Mouse (Mus musculus) myocyte (in vitro differentiated cells): ENCODE data around the gene Mstn. TPM values are rescaled to one million over a fixed set of nuclear protein-coding genes. Genes with fewer than 3 reads are reported as not detected.

Source experiments
- H3K27me3 ChIP-seq: one replicate; pipeline ENCODE4 v1.6.1; 2011; ENCODE audit not compliant: control insufficient read depth, insufficient read depth, insufficient read length
- H3K36me3 ChIP-seq: one replicate; pipeline ENCODE4 v1.6.1; 2011; ENCODE audit not compliant: control insufficient read depth, insufficient read depth
- H3K4me2 ChIP-seq: one replicate; pipeline ENCODE4 v1.6.1; 2011; ENCODE audit warnings: low read depth, control low read depth
- H3K4me3 ChIP-seq: one replicate; pipeline ENCODE4 v1.5.1; 2011; ENCODE audit warnings: mild to moderate bottlenecking, control low read depth, moderate library complexity
- H3K79me2 ChIP-seq: one replicate; pipeline ENCODE4 v1.6.1; 2011; ENCODE audit not compliant: control insufficient read depth, insufficient read depth
- H3ac ChIP-seq: one replicate; pipeline ENCODE4 v1.6.1; 2011; ENCODE audit not compliant: control insufficient read depth, insufficient read length
- CEBPB ChIP-seq: IDR thresholded peaks from 2 replicates; pipeline ENCODE4 v1.6.1; 2011; ENCODE audit warnings: mild to moderate bottlenecking, moderate library complexity; ENCODE audit not compliant: poor library complexity, insufficient read depth, severe bottlenecking
- E2F4 ChIP-seq: IDR thresholded peaks from one replicate; pipeline ENCODE4 v1.6.1; 2011; ENCODE audit warnings: mild to moderate bottlenecking, control low read depth, moderate library complexity; ENCODE audit not compliant: insufficient read depth
- MAX ChIP-seq: IDR thresholded peaks from one replicate; pipeline ENCODE4 v1.6.1; 2011; ENCODE audit warnings: low read depth, mild to moderate bottlenecking, control low read depth
- MYOD1 ChIP-seq, 3 experiments: IDR thresholded peaks; one replicate each; pipeline ENCODE4 v1.6.1; 2011; ENCODE audit warnings: control low read depth in 2 of 3, low read depth in 2 of 3, mild to moderate bottlenecking in 2 of 3, moderate library complexity in 1 of 3; ENCODE audit not compliant: insufficient read length in 2 of 3, control insufficient read depth in 1 of 3
- MYOG ChIP-seq, 3 experiments: IDR thresholded peaks; one replicate each; pipeline ENCODE4 v1.6.1; 2011; ENCODE audit warnings: control low read depth in 2 of 3, low read depth in 2 of 3, mild to moderate bottlenecking in 2 of 3; ENCODE audit not compliant: insufficient read length in 2 of 3, control insufficient read depth in 1 of 3, insufficient read depth in 1 of 3
- POLR2A ChIP-seq: IDR thresholded peaks from one replicate; pipeline ENCODE4 v1.6.1; 2011; ENCODE audit warnings: low read depth, mild to moderate bottlenecking, control low read depth, moderate library complexity; ENCODE audit not compliant: insufficient read length
- POLR2AphosphoS2 ChIP-seq: IDR thresholded peaks from one replicate; pipeline ENCODE4 v1.6.1; 2011; ENCODE audit warnings: low read depth, control low read depth; ENCODE audit not compliant: insufficient read length
- REST ChIP-seq: IDR thresholded peaks from one replicate; pipeline ENCODE4 v1.6.1; 2011; ENCODE audit warnings: mild to moderate bottlenecking, control low read depth, moderate library complexity; ENCODE audit not compliant: insufficient read depth, insufficient read length
- SRF ChIP-seq: IDR thresholded peaks from one replicate; pipeline ENCODE4 v1.6.1; 2011; ENCODE audit warnings: low read depth; ENCODE audit not compliant: control insufficient read depth, insufficient read length
- TCF12 ChIP-seq: IDR thresholded peaks from one replicate; pipeline ENCODE4 v1.6.1; 2011; ENCODE audit warnings: mild to moderate bottlenecking, control low read depth; ENCODE audit not compliant: poor library complexity, insufficient read depth, severe bottlenecking
- TCF3 ChIP-seq: IDR thresholded peaks from one replicate; pipeline ENCODE4 v1.6.1; 2011; ENCODE audit warnings: low read depth, control low read depth; ENCODE audit not compliant: insufficient read length
- USF1 ChIP-seq: IDR thresholded peaks from one replicate; pipeline ENCODE4 v1.6.1; 2011; ENCODE audit warnings: low read depth, mild to moderate bottlenecking, control low read depth, moderate library complexity
- polyA plus RNA-seq: library from polyadenylated mRNA; unstranded; fragments of >200 nt; fragmentation: generic; extraction: Trizol; gene quantifications from one replicate; pipeline ENCODE4 v1.2.1, GENCODE M21; 2012; ENCODE audit warnings: missing spikeins

Mstn gene
- polyA plus RNA-seq, 1 experiment: 0.02 TPM

DNA sequence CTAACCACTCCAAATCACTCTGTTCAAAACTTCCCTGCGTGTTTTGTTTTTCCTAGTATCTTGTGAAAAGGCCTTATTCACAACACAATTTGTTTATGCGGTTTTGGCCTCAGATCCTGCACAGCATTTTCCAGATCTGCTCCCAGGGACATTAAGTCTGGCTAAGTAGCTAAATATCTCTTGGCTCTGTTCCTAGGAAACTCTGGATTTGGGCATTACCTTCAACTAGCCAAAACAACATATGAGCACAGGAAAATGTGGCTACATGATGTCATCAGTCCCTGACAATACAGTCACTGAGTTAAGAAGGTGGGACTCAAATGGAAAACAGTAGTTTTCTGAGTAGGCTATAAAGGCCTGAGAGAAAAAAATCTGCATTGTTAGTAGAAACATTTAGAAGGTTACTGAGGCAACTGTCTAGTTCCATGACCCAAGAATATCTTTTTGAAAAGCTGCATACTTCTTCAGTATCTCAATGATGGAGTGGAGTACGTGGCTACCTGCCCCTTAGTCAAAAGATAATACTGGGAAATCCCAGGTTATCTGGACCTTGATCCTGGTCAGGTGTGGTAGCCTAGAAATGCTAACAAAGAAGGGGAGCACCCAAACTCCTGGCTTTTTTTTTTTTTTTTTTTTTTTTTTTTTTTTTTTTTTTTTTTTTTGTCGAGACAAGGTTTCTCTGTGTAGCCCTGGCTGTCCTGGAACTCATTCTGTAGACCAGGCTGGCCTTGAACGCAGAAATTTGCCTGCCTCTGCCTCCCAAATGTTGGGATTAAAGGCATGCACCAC, 8.5 kb downstream of the Mstn start:
- Histone ChIP-seq H3K27me3 (no peaks in the 10 kb centered on the region), H3K4me2 (no peak overlapping the region), H3K36me3 (no peaks in the 10 kb centered on the region), H3K79me2 (no peaks in the 10 kb centered on the region), H3K4me3 (no peak overlapping the region), H3ac (no peak overlapping the region)
- TF ChIP-seq TCF12 (no peak), REST (no peak), MYOG (IDR thresholded peaks at IDR 0.05; ENCODE audit: control insufficient read depth in 1 of 3, insufficient read depth in 1 of 3, insufficient read length in 2 of 3, low read depth in 2 of 3) (no peak), TCF3 (no peak), E2F4 (no peak), CEBPB (no peak), POLR2A (no peak), MAX (no peak), SRF (no peak), MYOD1 (IDR thresholded peaks at IDR 0.05; ENCODE audit: control insufficient read depth in 1 of 3, insufficient read length in 2 of 3, low read depth in 2 of 3) (no peak), POLR2AphosphoS2 (no peak), USF1 (no peak)

DNA sequence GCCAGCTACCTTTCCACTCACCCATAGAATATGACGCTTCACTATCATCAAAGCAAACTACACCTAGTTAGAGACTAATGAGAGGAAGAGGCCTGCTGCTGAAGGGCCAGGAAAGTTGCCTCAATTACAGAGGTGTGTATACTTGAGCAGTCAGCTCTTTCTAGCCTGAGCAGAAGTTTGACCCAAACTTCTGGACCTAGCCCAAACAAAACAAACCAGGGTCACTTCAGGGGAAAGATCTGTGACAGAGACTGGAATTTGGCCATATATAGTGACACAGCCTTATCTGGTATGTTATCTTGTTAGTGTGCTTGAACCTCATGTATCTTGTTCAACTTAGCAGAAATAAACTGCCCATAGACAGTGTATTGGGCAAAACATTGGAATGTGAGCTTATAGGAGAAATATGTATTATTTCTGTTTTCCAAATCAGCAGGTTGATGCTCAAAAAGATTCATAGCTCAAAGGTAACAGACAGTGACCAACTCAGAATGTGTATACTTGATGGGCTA, 9.3 kb downstream of the Mstn start:
- TF ChIP-seq SRF (no peak), MYOD1 (IDR thresholded peaks at IDR 0.05; ENCODE audit: control insufficient read depth in 1 of 3, insufficient read length in 2 of 3, low read depth in 2 of 3) (no peak), POLR2A (no peak), CEBPB (no peak), USF1 (no peak), POLR2AphosphoS2 (no peak), E2F4 (no peak), MAX (no peak), TCF3 (no peak), MYOG (IDR thresholded peaks at IDR 0.05; ENCODE audit: control insufficient read depth in 1 of 3, insufficient read depth in 1 of 3, insufficient read length in 2 of 3, low read depth in 2 of 3) (no peak), REST (no peak), TCF12 (no peak)
- no peak overlapping the region for H3K4me3 ChIP-seq
- H3K36me3 ChIP-seq: no peaks in the 10 kb centered on the region
- no peak overlapping the region for H3ac ChIP-seq
- H3K79me2 ChIP-seq: no peaks in the 10 kb centered on the region
- H3K4me2 ChIP-seq: no peak overlapping the region
- H3K27me3 ChIP-seq: no peaks in the 10 kb centered on the region

DNA sequence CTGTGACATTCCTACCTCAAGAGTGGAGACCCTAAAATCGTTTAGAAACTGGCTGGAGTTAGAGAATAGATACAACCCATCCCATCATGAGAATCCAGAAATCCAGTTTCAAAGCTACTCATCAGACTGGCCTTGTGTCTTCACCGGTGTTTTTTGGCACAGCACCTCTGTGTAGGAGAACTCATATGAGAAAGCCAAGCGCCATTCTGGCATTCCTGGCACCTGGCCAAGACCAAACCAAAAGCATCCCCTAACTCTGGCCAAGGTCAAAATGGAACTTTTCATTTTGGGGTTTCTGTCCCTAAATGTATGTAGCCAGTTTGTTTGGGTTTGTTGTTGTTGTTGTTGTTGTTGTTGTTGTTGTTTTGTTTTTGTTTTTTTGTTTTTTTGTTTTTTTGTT, 15.2 kb downstream of the Mstn start:
- Histone ChIP-seq H3K4me2 (no peak overlapping the region), H3K4me3 (no peak overlapping the region)

DNA sequence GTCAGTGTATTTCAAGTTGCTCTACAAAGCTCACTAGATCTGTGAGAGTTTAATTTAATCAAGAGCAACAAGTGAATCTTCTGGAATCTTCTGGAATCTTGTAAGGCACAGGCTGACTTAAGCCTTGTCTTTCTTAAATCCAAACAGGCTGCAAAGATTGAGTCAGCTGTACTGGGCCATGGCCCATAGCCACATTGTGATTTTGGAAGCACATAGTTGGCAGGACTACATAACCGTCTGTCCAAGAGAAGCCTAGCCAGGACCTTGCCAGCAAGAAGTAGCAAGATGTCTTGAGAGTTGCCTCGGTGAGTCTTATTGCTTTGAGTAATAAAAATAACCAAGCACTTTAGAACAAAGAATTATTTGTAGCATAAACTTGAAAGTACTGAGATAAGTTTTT, 18.4 kb downstream of the Mstn start:
- no peak for TF ChIP-seq POLR2AphosphoS2
- no peak for TF ChIP-seq TCF12
- H3K79me2 ChIP-seq: no peaks in the 10 kb centered on the region
- no peak overlapping the region for H3K4me3 ChIP-seq
- H3K4me2 ChIP-seq: no peak overlapping the region
- no peak overlapping the region for H3ac ChIP-seq
- H3K27me3 ChIP-seq: no peaks in the 10 kb centered on the region
- H3K36me3 ChIP-seq: no peaks in the 10 kb centered on the region

More for the DNA sequence above, 15.2 kb downstream of the Mstn start:
- TF ChIP-seq SRF (no peak), REST (no peak), TCF12 (no peak)
- Histone ChIP-seq H3K36me3 (no peaks in the 10 kb centered on the region), H3K27me3 (no peaks in the 10 kb centered on the region), H3ac (no peak overlapping the region), H3K79me2 (no peaks in the 10 kb centered on the region)

DNA sequence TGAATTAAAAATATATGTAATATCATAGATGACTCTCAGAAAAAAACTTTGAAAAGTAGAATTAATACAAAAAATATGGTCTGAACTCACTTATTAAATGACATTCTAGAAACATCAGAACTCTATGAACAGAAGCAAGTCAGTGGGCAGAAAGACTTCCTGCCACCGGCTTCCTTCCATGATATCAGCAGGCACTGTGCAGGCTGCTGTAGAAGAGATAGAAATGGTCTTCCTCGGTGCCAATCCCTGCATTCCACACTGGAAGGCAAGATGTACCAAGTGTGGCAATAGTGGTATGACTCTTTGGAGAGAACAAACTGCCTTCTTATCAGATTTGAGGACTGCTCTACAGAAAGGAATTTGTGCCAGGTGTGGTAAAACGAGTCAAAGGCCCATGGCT, 19.2 kb downstream of the Mstn start:
- Histone ChIP-seq H3K27me3 (no peaks in the 10 kb centered on the region), H3K36me3 (no peaks in the 10 kb centered on the region), H3K4me2 (no peak overlapping the region), H3K4me3 (no peak overlapping the region), H3ac (no peak overlapping the region), H3K79me2 (no peaks in the 10 kb centered on the region)
- TF ChIP-seq MYOD1 (IDR thresholded peaks at IDR 0.05; ENCODE audit: control insufficient read depth in 1 of 3, insufficient read length in 2 of 3, low read depth in 2 of 3) (no peak), REST (no peak), USF1 (no peak), CEBPB (no peak), TCF3 (no peak), SRF (no peak), MAX (no peak), TCF12 (no peak), POLR2AphosphoS2 (no peak), E2F4 (no peak), POLR2A (no peak), MYOG (IDR thresholded peaks at IDR 0.05; ENCODE audit: control insufficient read depth in 1 of 3, insufficient read depth in 1 of 3, insufficient read length in 2 of 3, low read depth in 2 of 3) (no peak)
